Mouse (Mus musculus) retina, postnatal 7 days (tissue): ENCODE measurements around the gene Arhgap15.
A peak's percentile ranks its signal among the peaks of the same experiment; 100 is the strongest.

ENCODE experiments used
- DNase-seq: peaks from one replicate; pipeline ENCODE4 v3.0.0-alpha.2; 2012; ENCODE audit warnings: low read depth, low spot score

The Arhgap15 gene

DNA sequence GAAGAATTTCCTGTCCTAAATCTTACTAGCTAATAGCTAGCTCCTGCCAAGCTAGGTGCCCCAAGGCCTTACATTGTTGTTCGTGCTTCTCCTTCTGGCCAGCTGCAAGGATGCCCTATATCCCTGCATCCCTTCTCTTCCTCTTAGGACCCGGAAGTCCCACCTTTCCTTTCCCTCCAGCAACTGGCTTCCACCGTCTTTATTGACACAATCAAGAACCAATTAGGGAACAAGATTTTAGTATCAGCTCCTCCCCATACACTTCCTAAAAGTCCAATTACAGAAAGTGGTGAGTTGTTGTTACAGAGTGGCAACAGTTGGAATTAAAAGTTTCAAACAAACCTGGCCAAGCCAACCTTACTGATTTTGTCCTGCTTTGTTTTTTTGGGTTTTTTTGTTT, 183.1 kb downstream of the Arhgap15 start:
- no peak for DNase-seq

DNA sequence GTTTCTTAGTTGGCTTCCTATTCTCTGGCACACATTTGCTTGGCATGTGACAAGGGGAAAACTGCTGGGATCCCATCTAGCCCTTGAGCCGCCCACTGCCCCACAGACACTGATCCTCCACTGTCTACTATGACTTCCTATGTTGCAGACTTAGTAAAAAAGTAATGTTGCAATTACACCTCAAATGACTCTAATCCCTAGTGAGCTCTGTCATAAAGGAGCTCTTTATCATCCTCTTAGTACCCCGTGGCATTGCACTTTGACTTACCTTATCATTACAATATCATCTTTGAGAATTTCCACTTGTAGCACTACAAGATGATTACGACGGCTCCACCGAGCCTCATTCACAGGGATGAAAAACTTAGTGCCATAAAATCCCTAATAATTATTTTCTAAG, 190.6 kb downstream of the Arhgap15 start:
- no peak for DNase-seq

DNA sequence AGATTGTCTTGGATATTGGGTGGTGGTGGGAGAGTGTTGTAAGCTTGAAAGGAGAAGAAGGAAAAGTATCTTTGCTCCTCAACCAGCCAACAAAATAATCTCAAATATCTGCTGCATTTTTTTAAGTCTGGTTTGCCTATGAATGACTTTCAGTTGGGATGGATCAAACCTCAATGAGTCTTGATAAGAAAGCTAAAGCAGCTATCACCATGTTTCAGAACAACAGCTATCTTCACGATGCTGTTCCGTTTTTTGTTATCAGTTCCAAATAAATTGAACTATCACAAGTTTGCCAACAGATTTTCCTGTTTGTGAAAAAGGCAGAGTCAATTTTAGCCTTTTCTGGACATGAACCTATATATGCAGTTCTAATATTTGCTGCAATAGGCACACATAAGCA, 197.1 kb downstream of the Arhgap15 start:
- no peak for DNase-seq

DNA sequence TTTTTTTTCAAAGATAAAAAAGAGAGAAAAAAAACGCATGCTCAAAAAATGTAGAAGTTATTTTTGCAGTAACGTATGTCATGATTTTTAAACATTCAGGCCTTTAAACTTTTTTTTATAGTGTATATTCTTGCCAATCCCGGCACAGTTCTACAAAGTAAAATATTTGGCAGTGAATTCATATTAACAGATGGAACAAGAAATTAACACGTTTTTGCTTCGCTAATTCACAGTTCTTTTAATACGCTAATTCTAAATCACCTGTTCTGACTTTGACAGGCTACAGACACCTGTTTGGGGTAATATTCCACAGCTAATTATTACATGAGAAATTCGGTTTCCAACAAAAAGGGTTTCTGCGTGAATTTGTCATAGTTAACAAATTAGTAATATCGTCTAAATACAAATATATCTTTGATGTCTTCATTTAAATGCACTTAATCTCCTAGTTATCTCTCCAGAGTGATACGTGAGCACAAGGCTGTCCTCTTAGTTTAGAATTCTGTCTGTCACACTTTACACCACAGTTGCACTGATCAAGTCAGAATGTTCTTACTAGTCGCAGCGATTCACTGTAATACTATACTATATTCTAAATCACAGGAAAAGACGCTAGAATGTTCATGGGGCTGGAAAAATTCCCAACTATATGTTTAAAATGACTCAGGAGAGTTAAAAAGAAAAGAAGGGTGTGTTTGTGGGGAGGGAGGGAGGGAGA, 201.3 kb downstream of the Arhgap15 start:
- DNase-seq: no peak

DNA sequence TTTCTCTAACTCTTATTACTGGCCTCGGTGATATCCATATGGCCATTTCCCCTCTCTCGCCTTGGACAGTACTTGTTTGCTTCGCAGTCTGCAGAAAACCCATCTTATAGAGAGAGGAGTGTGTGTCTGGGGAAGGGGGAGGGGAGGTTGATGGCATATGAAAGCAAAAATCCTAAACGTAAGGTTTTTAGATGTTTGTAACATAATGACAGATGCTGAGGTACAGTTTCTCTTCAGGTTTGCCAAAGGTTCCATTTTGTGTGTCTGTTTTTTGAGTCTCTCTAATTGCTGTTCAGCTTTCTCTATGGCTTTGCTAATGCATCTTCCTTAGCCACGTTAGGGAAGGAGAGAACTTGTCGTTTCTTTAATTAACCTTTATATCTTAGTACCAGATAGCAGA, 202.1 kb downstream of the Arhgap15 start:
- no peak for DNase-seq

DNA sequence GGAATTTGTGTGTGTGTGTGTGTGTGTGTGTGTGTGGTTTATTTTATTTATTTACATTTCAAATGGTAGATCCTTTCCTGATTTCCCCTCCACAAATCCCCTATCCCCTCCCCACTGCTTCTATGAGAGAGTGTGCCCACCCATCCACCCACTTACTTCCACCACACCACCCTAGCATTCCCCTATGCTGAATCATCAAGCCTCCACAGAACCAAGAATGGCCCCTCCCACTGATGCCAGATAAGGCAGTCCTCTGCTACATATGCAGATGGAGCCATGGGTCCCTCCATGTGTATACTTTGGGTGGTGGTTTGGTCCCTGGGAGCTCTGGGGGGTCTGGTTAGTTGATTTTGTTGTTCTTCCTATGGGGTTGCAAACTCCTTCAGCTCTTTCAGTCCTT, 210.6 kb downstream of the Arhgap15 start:
- no peak for DNase-seq

DNA sequence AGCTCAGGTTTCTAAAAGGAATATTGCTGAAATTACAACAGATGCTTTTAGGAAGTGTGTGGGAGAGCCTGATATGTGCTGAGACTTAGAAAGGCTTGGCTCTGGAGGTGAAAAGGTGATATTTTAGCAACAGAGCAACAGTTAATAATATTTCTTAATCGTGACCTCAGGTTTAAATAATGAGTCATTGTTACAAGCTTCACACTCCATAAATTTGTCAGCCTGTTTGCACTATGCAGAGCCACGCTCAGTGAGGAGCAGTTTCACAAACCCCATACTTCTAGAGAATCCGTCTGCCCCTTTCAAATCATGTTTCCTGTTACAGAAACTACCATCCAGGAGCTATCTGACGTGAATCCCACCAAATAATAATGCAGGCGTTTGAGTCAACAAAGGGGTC, 213.8 kb downstream of the Arhgap15 start:
- no peak for DNase-seq

DNA sequence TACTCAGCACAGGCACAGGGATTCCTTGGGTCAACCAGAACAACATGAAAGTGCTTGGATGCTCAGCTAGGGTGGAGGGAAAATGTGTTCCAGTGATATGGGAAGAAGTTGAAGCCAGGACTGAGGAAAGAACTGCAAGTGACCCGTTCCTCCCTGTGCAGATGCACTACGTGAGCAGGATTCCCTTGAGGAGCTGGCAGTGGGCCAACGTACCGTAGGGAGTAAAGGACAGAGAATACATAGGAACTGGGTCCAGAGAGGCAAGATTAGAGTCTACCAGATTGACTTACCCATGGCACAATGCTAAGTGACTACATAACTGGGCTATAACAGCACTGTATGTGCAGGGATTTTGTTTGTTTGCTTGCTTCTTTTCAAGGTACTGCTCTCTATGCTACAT, 220.0 kb downstream of the Arhgap15 start:
- no peak for DNase-seq

DNA sequence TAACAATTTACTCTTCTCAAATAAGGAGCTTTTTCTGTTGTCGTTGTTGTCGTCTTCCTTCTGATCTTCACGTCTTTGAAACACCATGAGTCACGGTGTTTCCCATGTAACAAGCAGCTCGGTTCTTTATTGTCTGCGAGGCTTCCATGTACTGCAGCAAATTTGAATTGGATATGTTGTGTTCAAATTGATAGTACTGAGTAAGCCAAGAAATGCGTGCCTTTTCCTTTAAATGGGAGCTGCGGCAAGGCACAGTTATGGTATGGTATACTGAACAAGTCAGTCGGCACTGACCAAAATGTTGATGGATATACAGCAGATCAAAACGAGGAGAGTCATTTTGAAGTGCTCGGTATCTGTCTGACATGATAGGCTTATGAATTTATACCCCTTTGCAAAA, 229.1 kb downstream of the Arhgap15 start:
- no peak for DNase-seq

DNA sequence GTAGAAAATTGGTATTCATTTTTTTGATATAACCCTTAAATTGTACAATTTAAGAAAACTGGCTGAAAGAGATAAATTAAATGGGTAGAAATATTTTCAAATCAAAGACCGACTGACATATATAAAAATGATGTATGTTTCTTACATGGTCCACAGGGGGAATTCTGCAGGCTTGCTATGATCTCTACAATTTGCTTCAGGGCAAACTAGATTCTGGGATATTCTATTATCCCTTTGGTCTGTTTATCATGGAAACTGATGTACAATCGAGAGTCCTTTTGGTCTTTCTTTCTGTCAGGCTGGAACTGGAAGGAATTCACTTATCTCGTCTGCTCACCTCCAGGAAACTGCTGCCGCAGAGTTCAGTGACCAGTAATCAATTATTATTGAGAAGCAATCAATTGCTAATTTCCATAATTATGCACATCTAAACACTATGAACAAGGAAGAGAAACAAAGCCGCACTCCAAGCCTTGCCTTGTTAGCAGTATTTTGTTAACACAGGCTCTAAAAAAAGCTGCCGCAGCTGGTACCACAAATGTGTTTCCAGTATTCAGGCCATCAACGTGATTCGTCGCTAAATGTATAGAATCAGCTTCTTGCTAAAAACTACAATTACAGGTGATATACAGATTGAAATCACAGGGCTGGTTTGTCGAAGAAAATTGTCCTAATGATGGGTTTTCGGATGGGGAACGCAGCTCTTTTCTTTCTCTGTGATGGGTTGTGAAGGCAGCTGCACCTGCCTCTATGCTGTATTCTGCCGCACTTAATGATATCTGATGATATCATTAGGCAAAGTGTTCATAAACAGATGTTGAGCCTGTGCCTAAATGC, 229.8 kb downstream of the Arhgap15 start:
- no peak for DNase-seq

DNA sequence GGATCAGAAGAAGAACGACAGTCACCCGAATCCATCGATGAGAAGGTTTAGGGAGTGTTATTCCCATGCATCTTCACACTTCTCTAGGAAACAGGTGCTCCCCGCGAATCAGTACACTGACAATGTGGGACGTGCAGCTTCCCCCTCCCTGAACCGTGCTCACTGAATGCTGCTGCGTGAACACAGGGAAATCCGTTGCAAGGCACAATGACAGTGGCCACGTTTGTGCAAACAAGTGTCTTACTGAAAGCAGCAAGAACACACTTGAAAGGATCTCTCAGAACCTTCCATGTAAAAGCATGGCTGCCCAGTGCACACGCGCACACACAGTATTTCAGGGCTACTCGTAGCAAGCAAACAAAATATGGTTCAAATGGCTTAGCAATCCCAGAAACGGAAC, 237.4 kb downstream of the Arhgap15 start:
- DNase-seq: no peak

DNA sequence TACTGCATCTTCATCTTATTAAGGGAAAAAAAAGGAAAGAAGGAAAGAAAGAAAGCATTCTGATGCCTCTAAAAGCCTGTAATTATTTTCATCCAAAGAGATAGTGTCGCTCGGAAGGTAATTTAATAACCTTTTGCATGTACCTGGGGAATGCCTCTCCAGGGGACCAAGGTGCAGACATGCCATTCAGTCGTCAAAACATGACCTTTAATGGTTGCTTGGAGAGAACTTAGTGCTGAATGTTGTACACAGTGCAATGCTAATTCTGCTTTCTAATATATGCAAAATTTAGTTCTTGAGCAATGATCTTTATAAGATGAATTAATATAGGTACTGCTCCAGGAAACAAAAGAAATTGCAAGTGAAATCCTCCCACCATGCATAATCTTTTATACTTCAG, 239.3 kb downstream of the Arhgap15 start:
- DNase-seq: no peak

DNA sequence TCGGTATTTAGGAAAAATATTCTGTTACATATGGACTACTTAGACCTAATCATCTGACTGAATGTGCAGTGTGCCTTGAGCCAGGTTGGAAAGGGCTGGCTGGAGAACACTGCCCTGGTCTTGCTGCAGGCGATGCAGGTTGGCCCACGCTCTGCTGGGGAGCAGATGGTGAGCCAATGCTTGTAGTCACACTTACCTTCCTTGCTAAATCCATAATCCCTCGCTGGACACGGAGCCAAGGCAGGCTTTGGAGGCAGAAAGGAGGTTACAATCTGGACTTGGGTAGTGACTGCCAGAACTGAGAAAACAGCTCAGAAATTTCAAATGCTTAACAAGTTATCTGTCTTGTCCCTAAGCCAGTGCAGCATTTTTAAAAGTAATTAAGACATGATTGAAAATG, 241.2 kb downstream of the Arhgap15 start:
- peak; percentile 63 for DNase-seq

DNA sequence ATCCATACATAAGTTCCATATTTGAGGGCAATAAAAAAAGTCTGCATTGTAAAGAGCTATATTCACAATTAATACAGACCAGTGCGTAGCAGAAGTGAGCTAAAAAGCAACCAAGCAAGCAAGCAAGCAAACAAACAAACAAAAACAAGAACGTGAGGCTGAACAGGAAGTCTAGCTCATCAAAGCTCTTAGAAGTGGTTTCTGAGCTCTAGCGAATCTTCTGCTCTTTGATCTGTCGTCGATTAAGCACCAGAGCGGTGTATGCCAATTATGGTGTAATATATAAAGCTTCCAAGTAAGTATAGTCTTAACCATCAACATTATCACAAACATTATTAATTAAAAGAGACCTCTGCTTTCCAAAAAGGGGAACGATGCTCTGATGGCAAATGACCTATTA, 243.9 kb downstream of the Arhgap15 start:
- no peak for DNase-seq

DNA sequence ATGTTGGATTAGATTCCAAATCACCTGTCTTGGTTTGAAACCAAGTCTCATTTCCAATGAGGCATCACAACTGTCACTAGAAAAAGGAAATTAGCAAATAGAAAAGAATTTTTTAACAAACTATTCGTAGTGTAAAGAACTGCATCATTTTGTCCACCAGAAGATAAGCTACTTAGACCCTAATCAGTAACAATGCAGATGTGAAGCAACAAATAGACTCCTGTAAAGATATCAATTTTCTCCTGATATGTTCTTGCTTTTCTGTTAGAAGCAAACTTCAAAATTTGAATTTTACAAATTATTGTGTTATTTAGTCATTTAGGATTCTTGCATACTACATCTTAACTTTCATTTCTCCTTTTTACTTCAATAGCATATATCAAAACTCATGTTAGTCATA, 253.8 kb downstream of the Arhgap15 start:
- DNase-seq: no peak

DNA sequence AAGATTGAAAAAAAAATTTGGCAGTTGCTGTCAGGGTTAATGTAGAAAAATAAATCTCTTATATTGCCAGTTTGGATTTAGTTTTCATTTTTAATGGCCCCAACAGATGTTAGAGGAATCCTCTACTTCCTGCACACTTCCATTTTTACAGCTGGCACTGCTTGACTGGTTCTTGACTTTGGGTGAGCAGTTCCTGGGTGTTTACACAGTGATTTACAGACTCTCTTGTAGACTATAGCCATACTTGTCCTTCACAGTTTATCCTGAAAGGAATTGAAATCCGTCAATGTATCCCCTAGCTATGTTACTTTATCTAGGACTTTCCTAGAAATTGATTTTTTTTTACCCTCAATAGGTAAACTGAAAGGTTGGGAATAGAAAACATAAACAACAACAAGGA, 261.6 kb downstream of the Arhgap15 start:
- DNase-seq: no peak

DNA sequence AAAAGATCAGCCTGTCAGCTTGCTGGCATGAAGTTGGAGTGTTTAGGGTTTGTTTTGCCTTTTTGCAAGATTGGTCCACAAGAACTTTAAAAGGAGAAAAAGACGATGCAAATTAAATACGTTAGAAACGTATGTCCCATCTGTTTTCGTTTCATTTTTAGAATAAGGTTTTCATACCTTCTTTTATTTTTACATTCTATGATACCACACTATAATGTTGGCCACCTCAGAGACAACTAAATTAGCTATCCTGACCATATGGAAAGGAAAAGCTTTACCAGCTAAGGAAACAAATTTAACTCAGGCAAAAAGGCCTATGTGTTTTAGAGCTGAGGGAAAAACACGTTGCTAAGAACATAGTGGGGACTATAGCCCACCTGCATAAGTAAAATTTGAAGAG, 264.8 kb downstream of the Arhgap15 start:
- DNase-seq: no peak

DNA sequence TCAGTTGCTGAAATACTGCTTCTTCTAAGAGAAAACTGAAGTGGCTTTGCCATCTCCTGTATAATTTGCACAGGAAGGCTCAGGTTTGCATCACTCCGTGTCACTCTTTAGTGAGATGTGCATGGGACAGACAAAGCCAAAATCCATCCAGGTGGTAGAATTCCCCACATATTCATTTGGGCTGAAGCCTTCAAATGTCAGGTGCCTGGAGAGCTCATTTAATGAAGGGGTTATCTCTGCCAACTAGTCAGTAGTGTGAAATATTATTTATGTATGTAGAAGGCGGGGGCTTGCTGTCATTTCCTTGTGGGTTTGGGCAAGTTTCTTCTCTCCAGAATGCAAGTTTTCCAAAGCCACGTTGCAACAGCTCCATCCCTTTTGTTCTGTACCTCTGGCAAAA, 268.1 kb downstream of the Arhgap15 start:
- DNase-seq: no peak

DNA sequence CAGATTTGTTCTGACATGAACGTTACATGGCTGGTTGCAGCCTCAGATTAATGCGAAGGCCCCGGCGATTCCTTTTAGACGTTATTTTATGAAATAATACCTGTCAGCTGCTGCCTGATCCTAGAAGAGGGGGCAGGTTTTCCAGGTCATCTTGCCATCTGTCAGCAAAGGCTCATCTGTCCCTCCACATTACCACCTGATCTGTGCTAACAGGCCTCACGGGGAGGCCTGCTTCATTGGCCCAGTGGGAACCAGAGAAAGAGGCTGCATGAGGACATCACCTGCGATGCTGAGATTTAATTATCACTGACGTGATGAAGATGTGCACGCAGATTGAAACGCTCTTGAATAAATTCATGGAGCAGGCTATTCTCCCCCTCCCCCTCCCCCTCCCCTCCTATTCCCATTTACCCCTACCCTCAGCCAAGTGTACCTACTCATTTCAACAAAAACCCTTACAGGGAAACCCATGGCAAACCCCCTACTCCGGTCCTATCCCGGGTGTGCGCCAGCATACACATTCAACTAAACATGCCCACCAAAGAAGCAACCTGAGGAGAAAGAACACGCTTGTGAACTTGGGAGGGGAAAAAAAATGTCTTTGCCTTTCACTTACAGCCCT, 268.9 kb downstream of the Arhgap15 start:
- peak; percentile 8 for DNase-seq

DNA sequence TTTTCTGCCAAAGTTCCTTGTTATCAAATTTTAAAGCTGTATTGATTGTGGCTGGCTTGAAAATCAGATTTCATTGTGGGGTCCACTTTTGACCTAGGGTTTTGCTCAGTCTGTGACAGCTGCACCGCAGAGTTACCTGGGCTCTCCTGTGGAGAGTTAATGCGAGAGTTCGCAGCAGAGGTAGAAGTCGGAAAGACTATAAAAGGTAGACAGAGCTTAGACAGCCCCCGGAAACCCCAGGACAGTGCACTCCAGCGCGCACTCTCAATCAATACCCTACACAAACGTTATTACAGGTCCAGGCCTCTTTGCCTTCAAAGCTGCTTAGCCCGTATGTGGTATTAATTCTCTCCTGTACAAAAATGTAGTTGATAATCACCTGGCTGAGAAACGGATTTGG, 269.4 kb downstream of the Arhgap15 start:
- DNase-seq: no peak

DNA sequence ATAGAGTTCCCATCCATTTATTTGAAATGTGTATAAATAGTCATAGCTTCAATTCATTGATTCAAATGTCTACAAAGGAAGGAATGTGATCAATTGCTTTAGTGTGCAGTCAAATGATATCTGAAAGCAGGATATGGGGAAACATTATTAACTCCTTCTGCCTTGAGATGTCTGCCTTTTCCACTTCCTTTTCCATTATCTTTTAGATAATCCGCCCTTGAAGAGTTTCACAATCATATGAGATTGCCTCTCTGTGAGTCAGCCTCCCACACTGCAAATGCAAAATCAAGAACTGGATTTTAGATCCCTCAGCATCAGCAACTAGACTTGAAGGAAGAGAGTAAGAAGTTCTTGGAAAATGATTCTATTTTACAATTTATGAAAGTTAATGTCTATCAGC, 276.1 kb downstream of the Arhgap15 start:
- no peak for DNase-seq

DNA sequence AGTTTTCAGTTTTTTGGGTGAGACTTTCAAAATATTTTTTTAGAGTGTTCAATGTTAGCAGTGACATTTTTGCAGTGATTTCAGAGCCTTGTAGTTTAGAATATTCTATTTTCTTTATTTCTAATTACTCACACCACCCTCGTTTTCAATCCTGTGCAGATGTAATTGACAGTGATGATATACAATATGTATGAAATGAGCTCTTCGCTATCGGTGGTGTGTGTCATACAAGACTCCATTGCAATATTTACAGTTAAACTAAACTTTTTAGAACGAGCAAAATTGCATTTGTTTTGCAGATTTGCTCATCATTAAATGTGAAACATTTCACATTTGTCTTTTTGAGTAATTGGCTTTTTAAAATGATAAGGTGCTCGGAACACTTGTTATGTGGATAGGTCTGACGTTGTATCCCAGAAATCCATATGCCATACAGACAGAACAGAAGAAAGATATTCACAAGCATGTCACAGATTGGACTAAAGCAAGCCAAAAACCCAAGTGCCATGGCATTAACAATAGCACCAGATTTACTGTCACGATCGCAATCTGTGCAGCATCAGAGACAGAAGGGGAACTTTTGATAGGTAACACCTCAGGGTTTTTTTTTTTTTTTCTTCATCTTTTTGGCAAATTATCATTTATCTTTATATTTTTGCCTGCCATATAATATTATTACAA, 280.6 kb downstream of the Arhgap15 start:
- DNase-seq: no peak
